Mouse (Mus musculus): ENCODE data around the gene Nfkbiz. TPM values are rescaled to one million over a fixed set of nuclear protein-coding genes. Genes with fewer than 3 reads are reported as not detected.

Nfkbiz gene
- total RNA-seq, 2 experiments from 2014 or later, result 2.9 to 3.3 TPM

DNA sequence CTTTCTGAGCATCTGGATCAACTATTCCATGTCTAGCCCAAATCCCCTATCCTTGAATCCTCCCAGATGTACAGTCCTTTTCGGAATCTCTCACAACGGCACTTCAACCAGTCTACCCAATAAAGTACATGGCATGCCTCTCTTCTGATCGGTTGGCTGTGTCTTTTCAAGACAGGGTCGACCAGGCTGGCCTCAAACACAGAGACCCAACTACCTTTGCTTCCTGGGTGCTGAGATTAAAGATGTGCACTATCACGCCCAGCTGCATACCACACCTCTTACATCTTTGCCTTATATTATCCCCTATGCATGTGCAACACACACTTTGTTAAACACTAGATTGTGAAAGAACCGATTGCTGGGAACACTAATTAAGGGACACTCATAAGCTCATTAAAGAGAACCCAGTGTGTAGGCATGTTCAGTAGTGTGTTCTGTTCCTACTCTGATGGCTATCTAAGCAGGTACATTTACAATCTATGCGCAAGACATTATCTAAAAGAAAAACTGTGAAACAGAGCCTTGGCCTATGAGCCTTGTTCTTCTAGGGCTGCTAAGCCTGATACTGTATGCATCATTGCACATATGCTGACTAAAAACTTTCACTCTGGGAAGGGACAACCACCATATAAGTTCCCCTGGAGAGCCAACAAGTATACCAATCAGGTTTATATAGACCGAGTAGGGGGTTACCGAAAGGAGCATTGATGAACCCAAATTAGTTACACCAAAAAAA is 28.8 kb downstream of the Nfkbiz start:
- intact Hi-C loops (cut with DNase I), result no loop called here
- DNase-seq, result no peak

DNA sequence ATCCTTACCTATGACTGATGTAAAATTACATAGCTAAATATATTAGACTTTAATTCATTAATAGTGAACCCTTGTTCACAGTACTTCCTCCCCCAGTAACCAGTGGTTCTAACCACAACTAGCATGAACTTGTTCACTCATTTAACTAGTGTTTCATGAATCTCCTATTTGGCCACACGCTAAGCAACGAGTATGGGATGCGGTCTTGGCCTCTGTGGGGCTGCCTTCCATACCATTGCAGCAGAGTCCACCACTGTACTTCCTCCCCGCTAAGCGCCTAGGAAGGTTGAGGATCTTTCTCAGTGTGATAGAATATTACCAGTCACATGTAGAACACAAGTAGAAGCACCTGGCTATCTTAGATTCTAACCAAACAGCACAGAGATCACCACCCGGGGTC is 29.4 kb downstream of the Nfkbiz start:
- no peak for DNase-seq
- intact Hi-C loops (cut with DNase I), result no loop called here

- DNase-seq, result no peak
- intact Hi-C loops (cut with DNase I), result no loop called here
Observed at GRCm38 (mm10) chr16:55807505-55807932, 31.2 kb downstream of the Nfkbiz start.

DNA sequence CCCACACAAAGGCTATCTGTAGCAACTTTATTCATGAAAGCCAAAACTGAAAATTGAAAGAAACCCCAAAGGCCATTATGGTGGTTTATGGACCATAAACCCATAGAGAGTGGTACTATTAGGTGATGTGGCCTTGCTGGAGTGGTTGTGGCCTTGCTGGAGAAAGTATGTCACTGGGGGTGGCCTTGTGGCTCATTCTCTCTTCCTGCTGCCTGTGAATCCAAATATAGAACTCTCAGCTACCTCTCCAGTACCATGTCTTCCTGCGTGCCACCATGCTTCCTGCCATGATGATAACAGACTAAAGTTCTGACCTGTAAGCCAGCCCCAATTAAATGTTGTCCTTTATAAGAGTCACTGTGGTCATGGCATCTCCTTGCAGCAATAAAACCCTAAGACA is 33.9 kb downstream of the Nfkbiz start:
- DNase-seq, result no peak
- intact Hi-C loops (cut with DNase I), result no loop called here

- intact Hi-C loops (cut with DNase I), result no loop called here
- DNase-seq, result no peak
Observed at GRCm38 (mm10) chr16:55801629-55802028, 37.1 kb downstream of the Nfkbiz start.

GRCm38 (mm10) chr16:55798845-55799244 is 39.9 kb downstream of the Nfkbiz start:
- intact Hi-C loops (cut with DNase I), result no loop called here
- DNase-seq, result no peak

GRCm38 (mm10) chr16:55790326-55790725 is 48.4 kb downstream of the Nfkbiz start:
- intact Hi-C loops (cut with DNase I), result no loop called here
- DNase-seq, result no peak

DNA sequence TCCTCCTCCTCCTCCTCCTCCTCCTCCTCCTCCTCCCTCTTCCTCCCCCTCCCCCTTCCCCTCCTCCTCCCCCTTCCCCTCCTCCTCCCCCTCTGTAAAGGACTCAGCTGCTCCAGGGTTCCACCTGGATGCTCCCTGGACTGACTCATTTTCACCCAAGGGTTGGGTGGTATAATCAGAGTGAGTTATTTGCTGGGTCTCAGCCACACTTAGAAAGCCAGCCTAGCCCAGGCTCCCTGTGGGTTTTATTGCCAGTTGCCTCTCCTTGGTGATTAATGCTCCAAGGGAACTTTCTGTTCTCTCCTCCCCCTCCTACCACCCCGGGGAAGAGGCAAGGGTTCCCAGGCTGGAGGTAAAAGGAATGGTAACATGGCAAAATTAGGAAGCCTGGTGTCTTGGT is 49.4 kb downstream of the Nfkbiz start:
- intact Hi-C loops (cut with DNase I), result no loop called here
- DNase-seq, result no peak

DNA sequence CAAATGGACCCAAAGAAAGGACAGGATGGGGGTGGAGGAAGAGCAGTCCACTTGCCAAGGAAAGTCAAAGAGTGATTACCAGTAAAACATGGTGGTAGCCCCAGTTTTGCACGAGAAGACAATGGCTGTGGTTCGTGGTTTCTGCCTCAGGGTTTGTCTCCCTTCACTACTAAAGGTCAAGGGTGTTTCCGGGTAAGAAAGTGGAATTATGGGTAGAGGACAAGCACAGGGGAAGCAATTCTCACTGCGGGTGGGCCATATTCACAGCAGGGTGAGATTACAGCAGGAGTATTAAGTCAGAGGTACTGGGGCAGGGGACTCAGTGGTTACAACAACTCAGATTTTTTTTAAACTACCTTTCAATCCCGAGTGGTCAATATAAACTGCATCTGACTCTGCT is 50.0 kb downstream of the Nfkbiz start:
- intact Hi-C loops (cut with DNase I), result no loop called here
- DNase-seq, result no peak

DNA sequence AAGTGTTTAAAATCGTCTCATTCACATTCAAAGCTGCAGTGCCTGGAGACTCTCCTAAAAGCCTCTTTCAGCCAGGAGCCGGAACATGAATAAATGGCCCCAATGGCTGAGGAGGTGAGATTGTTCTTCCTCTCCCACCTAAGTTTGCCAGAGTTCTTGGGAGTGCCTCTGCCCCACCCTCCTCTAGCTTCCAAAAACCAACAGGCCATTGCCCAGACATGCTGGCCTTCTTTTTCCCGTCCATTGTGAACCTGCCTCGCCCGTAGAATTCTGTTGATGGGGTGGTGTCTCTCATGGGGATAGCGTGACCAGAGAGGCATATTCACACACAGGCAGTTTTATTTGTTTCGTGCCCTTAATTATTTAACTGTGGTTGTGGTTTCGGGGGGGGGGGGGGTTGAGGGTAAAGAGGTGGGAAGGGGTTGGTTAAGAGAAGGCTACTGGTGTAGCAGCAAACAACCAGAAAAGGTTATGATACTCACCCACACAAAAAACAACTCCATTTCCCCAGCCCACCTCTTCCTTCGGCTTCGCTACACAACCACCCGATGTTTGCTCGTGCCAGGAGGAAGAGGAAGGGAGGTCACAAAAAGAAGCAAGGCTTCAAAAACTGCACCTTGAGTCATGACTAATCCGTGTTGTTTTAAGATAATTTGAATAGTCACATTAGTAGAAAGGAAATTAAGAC is 51.2 kb downstream of the Nfkbiz start:
- DNase-seq, result no peak
- intact Hi-C loops (cut with DNase I), result no loop called here

- DNase-seq, result no peak
- intact Hi-C loops (cut with DNase I), result no loop called here
Observed at GRCm38 (mm10) chr16:55784379-55784778, 54.3 kb downstream of the Nfkbiz start.

GRCm38 (mm10) chr16:55783923-55784322 is 54.8 kb downstream of the Nfkbiz start:
- intact Hi-C loops (cut with DNase I), result no loop called here
- no peak for DNase-seq

GRCm38 (mm10) chr16:55782911-55783310 is 55.8 kb downstream of the Nfkbiz start:
- intact Hi-C loops (cut with DNase I), result no loop called here
- DNase-seq, result no peak

DNA sequence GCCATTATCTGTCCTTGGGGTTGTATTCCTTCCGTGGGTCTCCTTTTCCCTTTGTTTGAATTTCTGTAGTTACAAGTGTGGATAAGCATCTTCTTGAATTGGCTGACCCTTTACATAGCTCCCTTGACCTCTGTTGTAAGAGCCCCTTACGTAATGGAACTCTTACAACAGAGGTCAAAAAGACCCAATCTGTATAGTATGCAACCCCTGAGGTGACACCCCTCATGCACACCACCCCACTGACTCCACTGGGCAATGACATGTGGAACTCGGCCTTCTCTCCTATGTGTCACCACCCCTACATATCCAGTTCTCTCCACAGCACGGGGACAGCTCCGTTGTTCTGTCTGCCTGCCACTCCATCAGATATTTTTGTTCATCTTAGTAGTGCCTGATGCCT is 56.9 kb downstream of the Nfkbiz start:
- intact Hi-C loops (cut with DNase I), result no loop called here
- DNase-seq, result no peak

DNA sequence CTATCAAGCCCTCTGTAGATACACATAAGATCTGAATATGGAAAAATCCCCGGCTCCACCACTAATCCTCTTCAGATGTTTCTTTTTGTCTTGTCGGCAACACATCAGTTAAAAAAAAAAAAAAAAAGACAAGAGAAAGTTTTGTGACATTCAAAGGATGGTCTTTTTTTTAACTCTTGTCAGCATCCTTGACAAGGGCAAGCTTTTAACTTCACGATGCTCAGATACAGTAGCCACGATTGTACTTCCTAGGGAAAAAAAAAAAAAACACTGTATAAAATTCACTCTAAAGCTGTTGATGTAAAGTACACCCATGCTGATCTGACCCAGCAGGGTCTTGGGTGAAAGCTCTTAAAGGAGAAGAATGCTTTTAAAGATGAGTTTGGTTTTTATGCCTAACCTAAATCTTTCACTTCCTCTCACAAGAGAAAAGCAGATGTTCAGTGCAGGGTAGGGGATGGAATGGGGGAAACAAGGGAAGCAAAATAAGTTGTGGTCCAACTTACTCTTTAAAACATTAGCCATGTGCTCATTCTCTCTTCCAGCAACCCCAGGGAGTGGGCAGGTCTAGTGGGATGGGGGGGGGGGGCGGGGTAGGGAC is 57.6 kb downstream of the Nfkbiz start:
- intact Hi-C loops (cut with DNase I), result no loop called here

DNA sequence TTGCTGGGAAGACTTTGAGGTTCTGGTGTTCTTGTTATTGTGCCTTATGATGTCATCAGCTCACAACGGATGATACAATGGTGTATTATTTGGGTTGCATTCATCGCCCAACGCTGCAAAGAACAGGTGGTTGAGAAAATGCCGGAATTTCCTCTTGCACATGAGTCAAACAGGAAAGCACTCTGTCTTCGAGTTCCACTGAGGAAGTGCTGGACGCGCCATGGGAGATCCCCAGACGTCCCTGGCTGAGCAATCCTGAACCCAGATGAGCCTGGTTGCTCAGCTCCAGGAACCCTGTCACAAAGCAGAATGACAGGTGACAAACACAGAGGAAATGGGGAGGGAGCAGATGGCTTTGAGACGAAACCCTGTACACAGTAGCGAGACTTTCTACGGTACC is 62.4 kb downstream of the Nfkbiz start:
- intact Hi-C loops (cut with DNase I), result no loop called here
- no peak for DNase-seq

More for the DNA sequence above, 57.6 kb downstream of the Nfkbiz start:
- DNase-seq, result no peak

GRCm38 (mm10) chr16:55770247-55770646 is 68.5 kb downstream of the Nfkbiz start:
- intact Hi-C loops (cut with DNase I), result no loop called here
- DNase-seq, result no peak

Other genes starting within 250 kb of the Nfkbiz start
- gene Nxpe3, start 56.4 kb upstream of the Nfkbiz start, total RNA-seq (2021), result under 1 TPM; 0.45 to 0.54 TPM
- 1 to 10 TPM; 5.8 to 7.7 TPM for gene Cep97, start 96.0 kb upstream of the Nfkbiz start, total RNA-seq (2021)
- gene Rpl24, start 127.4 kb upstream of the Nfkbiz start, total RNA-seq (2021), result 100 to 1,000 TPM; 532 to 562 TPM
- gene Zbtb11, start 135.0 kb upstream of the Nfkbiz start, total RNA-seq (2021), result 10 to 100 TPM; 11.5 to 12.5 TPM
- 10 to 100 TPM; 54.5 to 56.1 TPM for gene Pcnp, start 190.8 kb upstream of the Nfkbiz start, total RNA-seq (2021)
- gene Trmt10c, start 198.9 kb upstream of the Nfkbiz start, total RNA-seq (2021), result 10 to 100 TPM; 10.9 to 13.0 TPM
- gene Senp7, start 209.4 kb upstream of the Nfkbiz start, total RNA-seq (2021), result 10 to 100 TPM; 17.9 to 18.7 TPM

Measured in heart, postnatal 14 days (tissue).